Comparison of ENCODE assay signal across 18 mouse cellular contexts in the genomic region with DNA sequence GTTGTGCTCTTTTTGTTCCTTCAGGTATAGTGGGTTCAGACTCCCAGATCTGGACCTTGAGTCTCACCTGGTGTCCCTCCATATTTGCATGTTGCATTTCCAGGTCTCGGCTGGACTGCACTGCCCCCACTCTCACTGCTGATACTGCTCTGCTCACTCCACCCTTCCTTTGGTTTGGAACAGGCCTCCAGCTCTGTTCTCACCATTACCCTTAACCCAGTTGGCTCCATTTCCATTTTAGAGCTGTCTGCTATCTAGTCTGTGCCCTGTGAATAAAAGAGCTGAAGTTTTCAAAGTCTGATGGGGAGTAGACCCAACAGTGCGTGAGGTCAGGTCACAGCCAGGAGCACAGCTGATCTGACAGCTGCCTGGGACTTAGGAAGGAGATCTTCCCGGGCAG. TPM values are rescaled to one million over a fixed set of nuclear protein-coding genes. Genes with fewer than 3 reads are reported as not detected.
"Had no signal": no experiment of that assay in that cellular context is flagged by ENCODE, and none has a peak within 500 bp of the region (broad histone marks: within the 10 kb centered on the region; RNA-seq: fewer than 3 reads in every experiment).

No protein-coding gene starts in this region.

- DNase-seq: kidney, postnatal 4 days; lung, postnatal 14 days; retina, postnatal 1 day; right cerebral cortex, postnatal 4 days; spleen, adult 18-20 months; thymus, adult 18-20 months; thymus, postnatal 14 days had no signal

- ATAC-seq: midbrain, embryonic 15.5 days had no signal

- H3K9me3 ChIP-seq: kidney, embryonic 15.5 days; limb, embryonic 12.5 days; lung, embryonic 15.5 days; megakaryocyte, embryonic 14.5 days; midbrain, embryonic 15.5 days; neural tube, embryonic 13.5 days had no signal

- H3K4me1 ChIP-seq: kidney, embryonic 15.5 days; limb, embryonic 12.5 days; lung, embryonic 15.5 days; midbrain, embryonic 15.5 days; neural tube, embryonic 13.5 days had no signal

- H3K4me3 ChIP-seq: kidney, embryonic 15.5 days; layer of hippocampus, adult 2 months; limb, embryonic 12.5 days; lung, embryonic 15.5 days; megakaryocyte, embryonic 14.5 days; midbrain, embryonic 15.5 days; neural tube, embryonic 13.5 days had no signal

- H3K27ac ChIP-seq: kidney, embryonic 15.5 days; layer of hippocampus, adult 2 months; limb, embryonic 12.5 days; lung, embryonic 15.5 days; macrophage; midbrain, embryonic 15.5 days; neural tube, embryonic 13.5 days had no signal

- H3K27me3 ChIP-seq: kidney, embryonic 15.5 days; limb, embryonic 12.5 days; lung, embryonic 15.5 days; megakaryocyte, embryonic 14.5 days; midbrain, embryonic 15.5 days; neural tube, embryonic 13.5 days had no signal

- H3K4me2 ChIP-seq: kidney, embryonic 15.5 days; limb, embryonic 12.5 days; liver, embryonic 11.5 days; lung, embryonic 15.5 days; midbrain, embryonic 11.5 days; midbrain, embryonic 15.5 days; neural tube, embryonic 13.5 days had no signal

- H3K9ac ChIP-seq: kidney, embryonic 15.5 days; limb, embryonic 12.5 days; lung, embryonic 15.5 days; midbrain, embryonic 15.5 days; neural tube, embryonic 13.5 days had no signal

RNA-seq across cellular contexts. Expression of a gene that starts 29.1 kb away (rescaled TPM):
- polyA plus RNA-seq: macrophage; midbrain, embryonic 11.5 days; stomach, embryonic 14.5 days had no signal
